Mouse (Mus musculus) layer of hippocampus, postnatal 36 days (tissue): ENCODE results near the gene Lmbrd2. TPM values are rescaled to one million over a fixed set of nuclear protein-coding genes. Genes with fewer than 3 reads are reported as not detected.
"Not testable (repeated sequence)": the region's sequence is repeated elsewhere in the genome, so short reads cannot be mapped to it uniquely, and the experiment has no call there.

Experiments
- DNase-seq, 2 experiments: peaks; one replicate each; pipeline ENCODE4 v3.0.0; 2022
- total RNA-seq, 2 experiments: library from RNA; stranded (reverse); gene quantifications; 2 replicates each; pipeline ENCODE4 v1.2.3; 2021

The Lmbrd2 gene
- total RNA-seq, 2 experiments from 2014 or later, result 56.8 to 62.8 TPM

GRCm38 (mm10) chr15:9134891-9135507 lies 5.4 kb upstream of the Lmbrd2 start:
- no peak for DNase-seq

- DNase-seq, result no peak
Measured at GRCm38 (mm10) chr15:9139447-9139846, 903 bp upstream of the Lmbrd2 start.

- DNase-seq, result no peak
Measured at GRCm38 (mm10) chr15:9140684-9141171, 378 bp downstream of the Lmbrd2 start.

GRCm38 (mm10) chr15:9155325-9155724 lies 15.0 kb downstream of the Lmbrd2 start, which contains the start of gene Skp2:
TSS of gene Skp2 (minus strand) at chr15:9155425.
- DNase-seq, result no peak

- DNase-seq, result no peak
Measured at GRCm38 (mm10) chr15:9162557-9163070, 22.3 kb downstream of the Lmbrd2 start.

GRCm38 (mm10) chr15:9164125-9164524 lies 23.8 kb downstream of the Lmbrd2 start:
- no peak for DNase-seq

GRCm38 (mm10) chr15:9177038-9177437 lies 36.7 kb downstream of the Lmbrd2 start:
- DNase-seq, result no peak

GRCm38 (mm10) chr15:9183995-9184394 lies 43.6 kb downstream of the Lmbrd2 start:
- DNase-seq, result no peak

- no peak for DNase-seq
Measured at GRCm38 (mm10) chr15:9189796-9190195, 49.4 kb downstream of the Lmbrd2 start.

GRCm38 (mm10) chr15:9192685-9193084 lies 52.3 kb downstream of the Lmbrd2 start:
- not testable (repeated sequence) for DNase-seq

GRCm38 (mm10) chr15:9198421-9198820 lies 58.1 kb downstream of the Lmbrd2 start:
- no peak for DNase-seq

- DNase-seq, result no peak
Measured at GRCm38 (mm10) chr15:9211891-9212290, 71.5 kb downstream of the Lmbrd2 start.

GRCm38 (mm10) chr15:9213026-9213425 lies 72.7 kb downstream of the Lmbrd2 start:
- not testable (repeated sequence) for DNase-seq

- DNase-seq, result not testable (repeated sequence)
Measured at GRCm38 (mm10) chr15:9213431-9213830, 73.1 kb downstream of the Lmbrd2 start.

- no peak for DNase-seq
Measured at GRCm38 (mm10) chr15:9216446-9216845, 76.1 kb downstream of the Lmbrd2 start.

GRCm38 (mm10) chr15:9230917-9231316 lies 90.6 kb downstream of the Lmbrd2 start:
- not testable (repeated sequence) for DNase-seq

GRCm38 (mm10) chr15:9246345-9246744 lies 106.0 kb downstream of the Lmbrd2 start:
- DNase-seq, result no peak

Other genes with a start within 250 kb of the Lmbrd2 start
- 1 to 10 TPM; 6.1 to 9.9 TPM for gene Ranbp3l, start 172.6 kb upstream of the Lmbrd2 start, total RNA-seq
- 10 to 100 TPM; 68.6 to 70.3 TPM for gene Nadk2, start 69.3 kb upstream of the Lmbrd2 start, total RNA-seq
- 1 to 10 TPM; 5.2 to 5.3 TPM for gene Skp2, start 14.9 kb downstream of the Lmbrd2 start, total RNA-seq
- not detected for gene Ugt3a1, start 136.3 kb downstream of the Lmbrd2 start, total RNA-seq
- not detected for gene Ugt3a2, start 195.0 kb downstream of the Lmbrd2 start, total RNA-seq